Mouse (Mus musculus): ENCODE data around the gene Lama1.

- TF ChIP-seq EP300 (IDR thresholded peaks at IDR 0.05; ENCODE audit: low read depth), result no peak
- no peak for TF ChIP-seq CTCF (IDR thresholded peaks at IDR 0.05; ENCODE audit: low read depth)
Observed at GRCm38 (mm10) chr17:67866026-67866425, 169.0 kb downstream of the Lama1 start.
